Mouse (Mus musculus) kidney, adult 2 months (tissue): ENCODE data around the gene Trim26. TPM values are rescaled to one million over a fixed set of nuclear protein-coding genes. Genes with fewer than 3 reads are reported as not detected.
"Not testable (repeated sequence)": the region's sequence is repeated elsewhere in the genome, so short reads cannot be mapped to it uniquely, and the experiment has no call there.

Experiments
- DNase-seq: peaks from one replicate; pipeline ENCODE4 v3.0.0; 2021
- H3K27ac ChIP-seq: fragments of 200-500 bp; 2 replicates; pipeline ENCODE4 v1.5.1; 2012; ENCODE audit warnings: low read depth, low read length, control low read depth, inconsistent platforms; ENCODE audit not compliant: insufficient read depth
- H3K27me3 ChIP-seq: fragments of 200-500 bp; replicated peaks from 2 replicates; pipeline ENCODE4 v1.6.1; 2012; ENCODE audit warnings: mild to moderate bottlenecking, moderate library complexity, low read length, inconsistent platforms; ENCODE audit not compliant: control insufficient read depth, insufficient read depth
- H3K36me3 ChIP-seq: fragments of 200-500 bp; 2 replicates; pipeline ENCODE4 v1.6.1; 2012; ENCODE audit warnings: mild to moderate bottlenecking, moderate library complexity, low read length, inconsistent platforms; ENCODE audit not compliant: control insufficient read depth, insufficient read depth
- H3K4me1 ChIP-seq: fragments of 200-500 bp; 2 replicates; pipeline ENCODE4 v1.6.1; 2011; ENCODE audit warnings: low read length; ENCODE audit not compliant: control insufficient read depth, insufficient read depth
- H3K4me3 ChIP-seq: fragments of 200-500 bp; 2 replicates; pipeline ENCODE4 v1.5.1; 2011; ENCODE audit warnings: mild to moderate bottlenecking, low read depth, low read length, control low read depth; ENCODE audit not compliant: insufficient read depth
- CTCF ChIP-seq: fragments of 200-500 bp; conservative IDR thresholded peaks from 2 replicates; pipeline ENCODE4 v1.5.1; 2011; ENCODE audit warnings: low read depth, mild to moderate bottlenecking, control low read depth, low read length, moderate library complexity, mixed read lengths; ENCODE audit not compliant: insufficient read depth, insufficient read length
- POLR2A ChIP-seq: fragments of 200-500 bp; IDR thresholded peaks from one replicate; pipeline ENCODE4 v1.6.1; 2011; ENCODE audit warnings: low read depth, low read length, control low read depth
- WGBS: fragments of 180-500 bp; shearing (Covaris S2); methylation state at CpG from one replicate; pipeline ENCODE4 v1.1.7; 2018; 5-methylcytosine and 5-hydroxymethylcytosine counted together
- polyA plus RNA-seq: library from polyadenylated mRNA; depleted of rRNA; stranded (reverse); fragments of >200 nt; gene quantifications from 2 replicates; pipeline ENCODE4 v1.2.3, GENCODE M21; 2012; rRNA removed

The Trim26 gene
- polyA plus RNA-seq = 27.2 and 30.4 TPM in 2 replicates

DNA sequence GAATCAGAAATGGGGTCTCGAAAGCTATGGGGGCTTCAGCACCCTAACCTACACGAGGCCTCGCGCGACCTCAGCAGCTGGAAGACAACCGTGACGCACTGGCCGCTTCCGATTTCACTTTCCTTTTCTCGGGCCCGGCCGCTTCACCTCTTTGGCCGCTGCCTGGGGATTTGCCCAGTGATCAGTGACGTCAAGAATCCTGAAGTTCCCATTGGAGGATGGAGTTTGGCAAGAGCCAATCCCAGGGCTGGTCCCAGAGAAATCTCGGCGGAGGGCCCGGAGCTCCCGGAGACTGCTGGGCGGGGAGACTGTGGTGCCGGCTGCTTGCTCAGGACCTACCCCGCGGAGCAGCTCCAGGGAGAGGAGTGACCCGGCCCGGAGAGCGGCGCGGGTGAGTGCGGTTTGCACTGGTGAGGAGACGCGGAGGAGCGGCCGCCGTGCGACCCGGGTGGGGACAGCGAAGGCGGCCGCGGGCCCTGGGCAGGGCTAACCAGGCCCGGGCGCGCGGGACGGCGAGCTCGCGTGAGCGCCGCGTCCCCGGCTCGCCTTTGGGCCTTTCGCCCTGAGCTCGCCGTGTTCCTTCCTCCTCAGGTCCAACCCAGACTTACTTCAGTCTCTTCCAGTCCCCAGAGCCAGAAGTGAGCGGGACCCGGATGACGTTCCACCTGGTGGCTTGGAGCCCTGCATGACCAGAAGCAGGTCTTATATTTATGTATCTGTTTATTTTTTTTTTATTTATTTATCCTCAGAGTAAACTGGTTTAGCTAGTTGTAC, at the start of gene Trim26:
Gene Trim26, plus strand, starts transcription at position 261 of the 774 bp plus-strand sequence.
- 1% methylated on average over 58 of the region's 58 CpGs for WGBS
- H3K27me3 ChIP-seq = no peaks in the 10 kb centered on the region
- DNase-seq = peak; percentile 99
- TF ChIP-seq CTCF (0 out of 2 replicates have a peak, but pooled peaks have one; percentile 1), POLR2A (peak; percentile 11)
- H3K36me3 ChIP-seq = no peaks in the 10 kb centered on the region
- H3K4me3 ChIP-seq = peak within 1 kb of the TSS; percentile 62
- peak within 1 kb of the TSS; percentile 76 for H3K27ac ChIP-seq
- H3K4me1 ChIP-seq = no peaks in the 10 kb centered on the region; the same call in 1 of the 2 replicates

DNA sequence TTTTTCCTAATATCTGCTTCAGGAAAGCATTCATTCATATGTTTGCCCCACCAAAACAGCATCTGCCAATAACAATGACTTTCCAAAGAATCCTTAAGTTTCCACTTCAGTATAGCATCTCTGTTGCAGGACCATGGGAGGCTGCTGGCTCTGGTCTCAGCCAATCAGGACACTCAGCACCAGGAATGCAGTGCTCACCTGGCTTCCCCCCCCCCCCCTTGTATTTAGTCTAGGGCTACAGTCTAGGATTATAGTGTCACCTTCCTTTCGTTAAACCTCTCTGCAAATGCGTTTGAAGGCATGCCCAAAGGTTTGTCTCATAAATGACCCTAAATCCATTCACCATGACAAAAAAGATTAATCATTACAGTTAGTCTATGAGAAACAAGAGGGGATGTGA, 48.6 kb upstream of the Trim26 start:
- no peaks in the 10 kb centered on the region for H3K36me3 ChIP-seq
- H3K27ac ChIP-seq = no peak overlapping the region
- no peak for TF ChIP-seq POLR2A
- TF ChIP-seq CTCF = no peak
- WGBS = 40% methylated on average over 2 of the region's 2 CpGs
- no peaks in the 10 kb centered on the region for H3K27me3 ChIP-seq
- DNase-seq = no peak
- H3K4me1 ChIP-seq = no peaks in the 10 kb centered on the region
- H3K4me3 ChIP-seq = no peak overlapping the region

DNA sequence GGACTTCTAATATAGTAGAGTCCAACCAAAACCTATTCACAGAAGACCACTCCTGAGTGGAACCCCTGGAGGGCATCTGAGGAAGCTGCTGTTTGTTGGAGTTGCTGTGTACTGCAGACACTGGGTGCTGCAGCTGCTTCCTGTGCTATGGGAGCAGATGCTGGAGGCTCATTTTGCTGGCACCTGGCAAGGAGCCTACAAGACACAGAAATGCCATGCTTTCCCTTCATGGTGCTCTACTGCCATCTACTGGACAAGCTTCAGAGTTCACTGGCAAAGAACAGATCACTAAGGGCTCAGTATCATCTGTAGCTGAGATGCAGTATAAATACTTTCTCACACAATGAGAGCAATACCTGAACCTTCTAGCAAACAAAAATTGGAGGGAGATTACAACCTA, 48.1 kb upstream of the Trim26 start:
- not testable (repeated sequence) for H3K4me1 ChIP-seq, H3K27me3 ChIP-seq, H3K36me3 ChIP-seq, H3K27ac ChIP-seq, H3K4me3 ChIP-seq
- peak; percentile 63 for TF ChIP-seq CTCF
- peak; percentile 80 for DNase-seq

DNA sequence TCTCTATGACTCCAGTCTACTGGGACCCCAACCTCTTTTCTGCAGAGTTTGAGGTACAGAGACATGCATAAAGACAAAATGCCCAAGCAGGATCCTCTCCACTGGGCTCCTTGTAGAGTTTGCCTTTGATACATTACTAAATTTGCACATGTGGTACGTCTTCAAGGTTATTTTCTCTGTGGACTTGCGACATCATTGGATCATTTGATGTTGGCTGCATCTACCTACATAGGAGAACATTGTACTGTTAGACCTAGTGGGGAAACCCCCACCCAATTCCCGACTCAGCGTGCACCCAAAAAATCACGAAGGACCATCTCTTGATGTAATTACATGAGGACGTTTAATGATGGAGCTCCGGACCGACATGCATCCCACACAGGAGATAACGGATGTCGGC, 37.4 kb upstream of the Trim26 start:
- Histone ChIP-seq H3K36me3 (no peaks in the 10 kb centered on the region), H3K27me3 (no peaks in the 10 kb centered on the region), H3K4me3 (no peak overlapping the region), H3K4me1 (no peaks in the 10 kb centered on the region), H3K27ac (no peak overlapping the region)
- 73% methylated on average over 10 of the region's 10 CpGs for whole genome bisulfite sequencing
- TF ChIP-seq POLR2A = no peak
- no peak for TF ChIP-seq CTCF
- DNase-seq = no peak

DNA sequence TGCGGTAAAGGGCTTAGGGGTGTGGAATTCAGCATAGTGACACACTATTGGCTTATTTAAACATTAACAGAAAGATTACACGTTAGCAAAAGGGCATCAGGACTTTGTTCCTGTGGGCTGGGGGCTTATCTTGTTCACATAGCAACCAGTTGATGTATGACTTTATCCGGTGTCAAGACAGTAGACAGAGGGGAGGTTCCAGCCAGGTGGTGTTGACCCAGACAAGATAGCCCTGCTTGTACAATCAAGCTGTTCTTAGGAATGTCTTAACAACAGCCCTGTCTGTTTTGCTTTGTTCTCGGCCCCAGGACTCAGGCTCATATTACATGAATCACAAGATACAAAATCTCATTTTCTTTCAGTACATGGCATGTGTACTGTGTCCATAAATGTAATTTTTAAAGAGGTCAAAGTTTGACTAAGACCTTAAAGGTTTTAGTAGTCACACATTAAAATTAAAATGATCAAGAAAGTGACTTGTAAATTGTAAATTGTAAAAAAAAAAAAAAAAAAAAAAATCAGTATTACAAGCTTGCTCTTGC, 36.9 kb upstream of the Trim26 start:
- not testable (repeated sequence) for H3K27ac ChIP-seq, H3K4me3 ChIP-seq, H3K27me3 ChIP-seq, DNase-seq, H3K36me3 ChIP-seq, H3K4me1 ChIP-seq
- WGBS = 27% methylated on average over 4 of the region's 4 CpGs

DNA sequence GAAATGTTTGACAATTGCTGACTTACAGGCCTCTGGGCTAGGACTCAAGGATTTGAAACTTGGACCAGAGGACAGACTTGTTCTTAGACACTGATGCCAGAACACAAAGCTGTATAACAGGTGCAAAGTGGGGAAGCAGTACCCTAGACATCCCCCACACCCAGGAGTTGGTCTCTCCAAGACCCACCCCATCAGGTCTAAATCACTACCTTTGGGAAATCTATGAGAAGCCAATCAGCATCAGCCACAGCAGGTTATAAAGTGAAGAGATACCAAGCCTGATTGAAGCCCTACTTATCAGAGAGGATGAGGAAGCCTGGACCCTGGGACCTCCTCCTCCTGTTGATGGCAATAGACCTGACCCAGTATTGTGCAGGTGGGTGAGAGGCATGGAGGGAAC, 25.1 kb upstream of the Trim26 start, which contains the start of gene H2-M10.6:
Gene H2-M10.6, plus strand, starts transcription at position 301 of the 400 bp plus-strand sequence.
- TF ChIP-seq CTCF (no peak), POLR2A (no peak)
- H3K27me3 ChIP-seq = no peaks in the 10 kb centered on the region
- H3K27ac ChIP-seq = no peak within 1 kb of the TSS
- H3K4me3 ChIP-seq = no peak within 1 kb of the TSS
- H3K4me1 ChIP-seq = no peaks in the 10 kb centered on the region
- no peaks in the 10 kb centered on the region for H3K36me3 ChIP-seq
- DNase-seq = no peak

DNA sequence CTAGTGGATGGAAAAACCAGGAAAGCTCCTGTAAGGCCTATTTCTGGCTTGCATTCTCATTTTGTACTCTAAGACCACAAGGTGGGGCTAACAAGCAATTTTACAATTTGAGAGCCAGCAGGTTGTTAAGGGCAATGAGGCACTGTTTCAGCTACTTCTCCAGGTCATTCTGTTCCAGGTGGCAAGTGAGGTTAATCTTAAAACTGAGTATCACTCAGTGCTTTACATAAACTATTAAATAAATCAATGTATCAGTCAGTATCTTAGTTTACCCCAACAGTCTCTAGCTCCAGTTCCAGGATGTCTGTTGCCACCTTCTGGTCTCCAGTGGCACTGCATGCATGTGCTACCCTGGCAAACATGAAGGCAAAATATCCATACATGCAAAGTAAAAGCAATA, 12.9 kb upstream of the Trim26 start:
- peak; percentile 72 for DNase-seq
- TF ChIP-seq POLR2A = no peak
- peak; percentile 72 for TF ChIP-seq CTCF

More for the DNA sequence above, 12.9 kb upstream of the Trim26 start:
- Histone ChIP-seq H3K27me3 (no peaks in the 10 kb centered on the region), H3K36me3 (no peaks in the 10 kb centered on the region), H3K4me3 (no peak overlapping the region), H3K4me1 (no peaks in the 10 kb centered on the region), H3K27ac (no peak overlapping the region)
